Mouse (Mus musculus) C2C12 (cell line): Measurements from ENCODE around the gene Zfp771. TPM values are rescaled to one million over a fixed set of nuclear protein-coding genes. Genes with fewer than 3 reads are reported as not detected.

ENCODE experiments used
- H3K27me3 ChIP-seq: one replicate; pipeline ENCODE4 v1.6.1; 2011; ENCODE audit not compliant: control insufficient read depth, insufficient read depth, insufficient read length
- H3K36me3 ChIP-seq: one replicate; pipeline ENCODE4 v1.6.1; 2011; ENCODE audit not compliant: control insufficient read depth, insufficient read depth
- H3K4me3 ChIP-seq: one replicate; pipeline ENCODE4 v1.5.1; 2011; ENCODE audit warnings: mild to moderate bottlenecking, control low read depth; ENCODE audit not compliant: poor library complexity, insufficient read depth, severe bottlenecking
- H3K79me2 ChIP-seq: one replicate; pipeline ENCODE4 v1.6.1; 2011; ENCODE audit not compliant: control insufficient read depth, insufficient read depth
- H3K79me3 ChIP-seq: one replicate; pipeline ENCODE4 v1.6.1; 2011; ENCODE audit warnings: low read depth, control low read depth
- H3ac ChIP-seq: one replicate; pipeline ENCODE3; 2011; ENCODE audit warnings: low read depth; ENCODE audit not compliant: control insufficient read depth, insufficient read length
- CEBPB ChIP-seq: IDR thresholded peaks from one replicate; pipeline ENCODE4 v1.6.1; 2011; ENCODE audit warnings: low read depth, mild to moderate bottlenecking, control low read depth, moderate library complexity
- CTCF ChIP-seq: IDR thresholded peaks from one replicate; pipeline ENCODE4 v1.5.1; 2011; ENCODE audit not compliant: control insufficient read depth, insufficient read depth, insufficient read length
- FOSL1 ChIP-seq: IDR thresholded peaks from one replicate; pipeline ENCODE4 v1.8.0; 2011; ENCODE audit warnings: mild to moderate bottlenecking, low read length; ENCODE audit not compliant: poor library complexity, insufficient read depth, severe bottlenecking
- MAX ChIP-seq: IDR thresholded peaks from one replicate; pipeline ENCODE4 v1.6.1; 2011; ENCODE audit warnings: mild to moderate bottlenecking, control low read depth
- MYOD1 ChIP-seq: IDR thresholded peaks from one replicate; pipeline ENCODE4 v1.6.1; 2011; ENCODE audit warnings: low read depth; ENCODE audit not compliant: control insufficient read depth, insufficient read length
- MYOG ChIP-seq: IDR thresholded peaks from one replicate; pipeline ENCODE4 v1.6.1; 2011; ENCODE audit not compliant: control insufficient read depth, insufficient read length; ENCODE audit errors: extremely low read depth
- USF1 ChIP-seq: IDR thresholded peaks from one replicate; pipeline ENCODE4 v1.6.1; 2011; ENCODE audit warnings: low read depth, mild to moderate bottlenecking, control low read depth, moderate library complexity
- polyA plus RNA-seq: library from polyadenylated mRNA; unstranded; fragments of >200 nt; fragmentation: generic; extraction: Trizol; gene quantifications from one replicate; pipeline ENCODE4 v1.2.1, GENCODE M21; 2012; ENCODE audit warnings: missing spikeins

The Zfp771 gene
- polyA plus RNA-seq, 1 experiment: 38.0 TPM

DNA sequence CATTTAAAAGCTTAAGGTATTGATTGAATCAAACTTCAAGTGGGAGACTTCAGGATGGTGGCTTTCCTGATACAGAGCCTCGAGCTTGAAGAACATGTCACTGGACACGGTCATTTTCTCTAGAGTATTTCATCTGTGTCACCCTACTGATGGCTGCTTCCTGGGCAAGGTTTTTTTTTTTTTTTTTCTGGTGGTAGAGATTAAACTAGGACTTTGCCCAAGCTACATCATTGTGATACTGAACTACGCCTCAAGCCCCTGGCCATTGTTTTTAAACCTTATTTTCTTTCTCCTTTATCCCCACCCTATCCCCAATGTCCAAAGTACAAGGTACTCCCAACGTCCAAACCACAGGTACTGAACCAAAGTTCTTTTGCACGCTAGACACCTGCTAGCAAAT lies 26.6 kb downstream of the Zfp771 start:
- TF ChIP-seq CTCF (no peak), MYOD1 (no peak), FOSL1 (no peak), MAX (no peak), CEBPB (no peak), USF1 (no peak), MYOG (no peak)
- Histone ChIP-seq H3ac (no peak overlapping the region), H3K79me3 (peaks cover 10% of the 10 kb centered on the region), H3K79me2 (peaks cover 15% of the 10 kb centered on the region), H3K4me3 (no peak overlapping the region), H3K36me3 (no peaks in the 10 kb centered on the region), H3K27me3 (no peaks in the 10 kb centered on the region)

- Histone ChIP-seq H3ac (no peak overlapping the region), H3K36me3 (no peaks in the 10 kb centered on the region), H3K4me3 (no peak overlapping the region), H3K27me3 (no peaks in the 10 kb centered on the region), H3K79me3 (peaks cover 10% of the 10 kb centered on the region), H3K79me2 (peaks cover 15% of the 10 kb centered on the region)
- no peak for TF ChIP-seq MYOD1
- no peak for TF ChIP-seq USF1
- TF ChIP-seq MYOG: no peak
- no peak for TF ChIP-seq FOSL1
- TF ChIP-seq MAX: no peak
- no peak for TF ChIP-seq CTCF
- TF ChIP-seq CEBPB: no peak
Observed at GRCm38 (mm10) chr7:127271093-127271492, 27.0 kb downstream of the Zfp771 start.

DNA sequence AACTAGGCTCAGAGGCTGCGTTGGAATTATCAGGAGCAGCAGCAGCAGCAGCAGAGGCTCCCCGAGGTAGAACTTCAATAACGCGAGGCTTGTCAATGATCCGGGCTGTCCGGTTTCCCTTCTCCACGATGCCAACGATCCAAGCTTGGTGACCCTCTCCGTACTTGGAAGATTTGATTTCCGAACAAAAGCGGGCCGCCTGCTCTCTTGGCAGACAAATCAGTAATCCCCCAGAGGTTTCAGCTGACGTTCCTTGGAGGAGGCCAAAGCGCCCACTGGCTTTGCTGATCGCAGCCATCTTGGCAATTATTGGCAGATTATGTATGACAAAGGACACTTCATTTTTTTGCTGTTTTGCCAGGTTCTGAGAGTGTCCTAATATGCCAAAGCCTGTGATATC lies 28.5 kb downstream of the Zfp771 start:
- H3K4me3 ChIP-seq: no peak overlapping the region
- TF ChIP-seq FOSL1 (no peak), MYOD1 (no peak)

DNA sequence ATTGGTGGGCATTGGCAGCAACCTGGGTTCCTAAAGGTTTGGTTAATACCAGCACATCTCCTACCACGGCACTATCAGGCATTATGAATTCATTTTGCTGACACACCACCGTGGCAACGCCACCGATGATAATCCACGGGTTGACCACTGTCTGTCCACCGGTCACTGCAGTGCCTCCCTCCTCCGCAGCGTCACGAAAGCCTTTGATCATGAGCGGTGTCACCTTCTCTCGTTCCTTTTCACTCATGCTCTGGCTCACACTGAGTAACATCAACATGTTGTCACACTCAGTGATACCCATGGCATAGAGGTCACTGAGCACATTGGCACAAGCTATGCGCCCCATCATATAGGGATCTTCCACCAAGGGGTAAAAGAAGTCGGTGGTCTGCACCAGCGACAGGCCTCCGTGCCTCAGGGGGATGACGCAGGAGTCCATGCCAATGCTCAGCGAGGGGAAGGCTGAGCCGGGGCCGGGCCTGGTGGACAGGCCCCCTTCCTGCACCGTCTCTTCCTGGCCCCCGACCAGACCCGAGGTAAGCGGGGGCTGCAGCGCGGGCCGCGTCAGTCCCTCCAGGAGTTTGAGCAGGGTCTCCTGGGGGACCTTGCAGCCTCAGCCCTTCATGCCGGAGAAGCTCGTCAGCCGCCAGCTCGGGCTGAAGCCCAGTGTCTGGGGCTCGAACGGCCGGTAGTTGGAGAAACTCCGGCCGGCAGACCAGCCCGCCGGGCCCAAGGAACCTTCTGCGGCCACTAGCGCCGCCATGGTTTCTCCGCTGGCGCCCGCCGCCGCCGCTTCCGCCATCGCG lies 29.2 kb downstream of the Zfp771 start:
- peaks cover 10% of the 10 kb centered on the region for H3K79me3 ChIP-seq
- H3K79me2 ChIP-seq: peaks cover 15% of the 10 kb centered on the region
- H3ac ChIP-seq: peak overlapping the region; percentile 90
- no peaks in the 10 kb centered on the region for H3K36me3 ChIP-seq
- TF ChIP-seq USF1 (no peak), MYOD1 (no peak), FOSL1 (no peak), CTCF (no peak), MYOG (no peak), MAX (no peak), CEBPB (no peak)
- H3K4me3 ChIP-seq: peak overlapping the region; percentile 55
- H3K27me3 ChIP-seq: no peaks in the 10 kb centered on the region

More for the DNA sequence above, 28.5 kb downstream of the Zfp771 start:
- Histone ChIP-seq H3ac (no peak overlapping the region), H3K36me3 (no peaks in the 10 kb centered on the region), H3K79me3 (peaks cover 10% of the 10 kb centered on the region), H3K79me2 (peaks cover 15% of the 10 kb centered on the region), H3K27me3 (no peaks in the 10 kb centered on the region)

DNA sequence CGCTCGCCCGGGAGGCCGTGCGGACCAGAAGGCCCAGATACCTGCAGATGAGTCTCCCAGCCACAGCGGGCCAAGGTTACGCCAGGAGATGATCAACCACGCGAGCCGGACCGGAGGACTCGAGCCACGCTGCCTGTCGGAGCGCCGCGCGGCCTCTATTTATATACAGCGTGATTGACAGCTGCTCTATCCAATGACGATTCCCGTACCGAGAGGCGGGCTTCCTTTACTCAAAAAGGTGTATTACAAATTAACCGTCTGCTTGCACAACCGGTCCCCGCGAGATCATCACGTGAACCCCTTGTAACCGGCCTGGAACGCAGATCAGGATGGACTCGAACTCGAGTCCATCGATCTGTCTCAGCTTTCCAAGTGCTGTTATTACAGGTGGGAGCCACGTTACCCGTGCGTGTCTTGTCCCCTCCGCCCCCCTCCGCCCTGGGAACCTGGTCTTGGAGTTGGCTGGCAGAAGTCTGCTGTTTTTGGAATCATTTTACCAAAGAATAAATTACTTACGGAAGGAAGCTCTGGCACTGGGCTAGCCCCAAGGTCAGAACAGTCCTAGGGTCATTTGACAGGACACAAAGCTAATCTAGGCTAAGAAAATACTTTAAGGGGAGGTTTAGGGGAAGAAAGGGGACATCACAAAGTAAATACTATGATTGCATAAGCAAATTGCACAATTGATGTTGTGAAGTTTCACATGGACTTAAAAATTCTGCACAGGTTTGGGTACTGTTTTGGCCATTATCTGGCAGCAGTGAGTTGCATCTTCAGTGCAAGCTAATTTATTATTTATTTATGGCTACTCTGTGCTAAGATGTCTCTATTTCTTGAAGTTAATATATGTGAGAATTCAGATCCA lies 30.1 kb downstream of the Zfp771 start, which contains the start of gene Sephs2:
Gene Sephs2 (minus strand): TSS at position 131 of the 865 bp plus-strand sequence.
- peak within 1 kb of the TSS; percentile 55 for H3K4me3 ChIP-seq

More for the DNA sequence above, 30.1 kb downstream of the Zfp771 start, which contains the start of gene Sephs2:
- Histone ChIP-seq H3ac (peak within 1 kb of the TSS; percentile 90), H3K79me3 (peaks cover 10% of the 10 kb centered on the region), H3K36me3 (no peaks in the 10 kb centered on the region), H3K79me2 (peaks cover 15% of the 10 kb centered on the region), H3K27me3 (no peaks in the 10 kb centered on the region)
- TF ChIP-seq MYOD1 (no peak), USF1 (peak; percentile 70), FOSL1 (no peak), MYOG (no peak), MAX (peak; percentile 71), CTCF (no peak), CEBPB (peak; percentile 78)
